ENCODE assay signal across 10 mouse cellular contexts in genomic region chr19:47301303-47302190, GRCm38 (mm10).
A peak's percentile ranks its signal among the peaks of the same experiment; 100 is the strongest.
DNase-seq lines count a peak whose midpoint lies in the region; ATAC-seq lines count a peak whose summit lies in the region.
"Had no signal": no experiment of that assay in that cellular context is flagged by ENCODE, and none has a peak within 500 bp of the region (broad histone marks: within the 10 kb centered on the region; RNA-seq: fewer than 3 reads in every experiment).

No protein-coding gene starts in this region.

- WGBS in heart, embryonic 15.5 days: 35% methylated on average over 19 of the region's 19 CpGs
- 6% methylated on average over 19 of the region's 19 CpGs for WGBS in hindbrain, embryonic 16.5 days
- 5% methylated on average over 19 of the region's 19 CpGs for WGBS in midbrain, embryonic 16.5 days

- DNase-seq in heart, postnatal 10 days: no peak
- peak; percentile 81 for DNase-seq in embryo, embryonic 10.5 days (ENCODE audit: low spot score)
- no peak for DNase-seq in spleen, adult 18-20 months
- no peak for DNase-seq in urinary bladder, postnatal 25 days (ENCODE audit: low spot score)
- DNase-seq in natural killer cell, adult 2 months (ENCODE audit: low spot score in 2 of 2): no peak

- ATAC-seq in heart, embryonic 15.5 days (replicated peaks; ENCODE audit: insufficient number of reproducible peaks, insufficient read depth, low FRiP score, low read depth): no peak; the same call in 1 of the 2 replicates
- peak; percentile 73 for ATAC-seq in hindbrain, embryonic 16.5 days
- ATAC-seq in midbrain, embryonic 16.5 days: peak; percentile 47; the same call in 1 of the 2 replicates

- no peaks in the 10 kb centered on the region for H3K9me3 ChIP-seq in heart, embryonic 15.5 days (replicated peaks)
- H3K9me3 ChIP-seq in hindbrain, embryonic 16.5 days (ENCODE audit: control insufficient read depth, low read length): no peaks in the 10 kb centered on the region
- H3K9me3 ChIP-seq in midbrain, embryonic 16.5 days (replicated peaks; ENCODE audit: control insufficient read depth, low read length, poor library complexity, severe bottlenecking): no peaks in the 10 kb centered on the region

- intact Hi-C loops in heart, postnatal 10 days (cut with DNase I): no loop called here

- no peaks in the 10 kb centered on the region for H3K27me3 ChIP-seq in heart, embryonic 15.5 days
- no peaks in the 10 kb centered on the region for H3K27me3 ChIP-seq in hindbrain, embryonic 16.5 days (replicated peaks; ENCODE audit: control insufficient read depth, insufficient read depth, low read length)
- no peaks in the 10 kb centered on the region for H3K27me3 ChIP-seq in midbrain, embryonic 16.5 days (ENCODE audit: control insufficient read depth, insufficient read depth, low read depth, low read length)
- H3K27me3 ChIP-seq: CH12.LX had no signal

- peak overlapping the region; percentile 12; the same call in 1 of the 2 replicates for H3K4me2 ChIP-seq in heart, embryonic 15.5 days
- peak overlapping the region; percentile 32 for H3K4me2 ChIP-seq in hindbrain, embryonic 16.5 days (ENCODE audit: low read length)
- H3K4me2 ChIP-seq in midbrain, embryonic 16.5 days (ENCODE audit: low read length): peak overlapping the region; percentile 30

- no peaks in the 10 kb centered on the region for H3K36me3 ChIP-seq in heart, embryonic 15.5 days
- H3K36me3 ChIP-seq in hindbrain, embryonic 16.5 days (ENCODE audit: control insufficient read depth, insufficient read depth, low read length): no peaks in the 10 kb centered on the region
- no peaks in the 10 kb centered on the region for H3K36me3 ChIP-seq in midbrain, embryonic 16.5 days (ENCODE audit: control insufficient read depth, insufficient read depth, low read length)

- H3K4me1 ChIP-seq in heart, embryonic 15.5 days (replicated peaks): peaks cover 67% of the 10 kb centered on the region
- peaks cover 18% of the 10 kb centered on the region for H3K4me1 ChIP-seq in hindbrain, embryonic 16.5 days (ENCODE audit: control insufficient read depth, insufficient read depth, low read depth, low read length)
- peaks cover 16% of the 10 kb centered on the region for H3K4me1 ChIP-seq in midbrain, embryonic 16.5 days (ENCODE audit: control insufficient read depth, insufficient read depth, low read length)

- H3K27ac ChIP-seq in heart, embryonic 15.5 days: peak overlapping the region; percentile 60
- H3K27ac ChIP-seq in hindbrain, embryonic 16.5 days (ENCODE audit: low read depth, low read length): peak overlapping the region; percentile 68
- 0 out of 2 replicates have a peak overlapping the region, but pooled peaks have one; percentile 47 for H3K27ac ChIP-seq in midbrain, embryonic 16.5 days (ENCODE audit: low read length)
- H3K27ac ChIP-seq: macrophage had no signal

- peak overlapping the region; percentile 19 for H3K9ac ChIP-seq in heart, embryonic 15.5 days
- peak overlapping the region; percentile 50 for H3K9ac ChIP-seq in hindbrain, embryonic 16.5 days (ENCODE audit: low read depth, low read length)
- peak overlapping the region; percentile 49; the same call in 1 of the 2 replicates for H3K9ac ChIP-seq in midbrain, embryonic 16.5 days (ENCODE audit: low read depth, low read length)

- no peak overlapping the region for H3K4me3 ChIP-seq in heart, embryonic 15.5 days
- H3K4me3 ChIP-seq in hindbrain, embryonic 16.5 days (ENCODE audit: low read length): no peak overlapping the region
- H3K4me3 ChIP-seq in midbrain, embryonic 16.5 days (ENCODE audit: low read depth, low read length): no peak overlapping the region
